Mouse (Mus musculus): ENCODE measurements around the gene Gata2. TPM values are rescaled to one million over a fixed set of nuclear protein-coding genes. Genes with fewer than 3 reads are reported as not detected.
A peak's percentile ranks its signal among the peaks of the same experiment; 100 is the strongest.
"Not testable (repeated sequence)": the region's sequence is repeated elsewhere in the genome, so short reads cannot be mapped to it uniquely, and the experiment has no call there.

Gata2 gene
- 5.5 TPM in 2 replicates for polyA plus RNA-seq (2015; fragmentation: Nextera tagmentation; extraction: Ambion mirVana)

DNA sequence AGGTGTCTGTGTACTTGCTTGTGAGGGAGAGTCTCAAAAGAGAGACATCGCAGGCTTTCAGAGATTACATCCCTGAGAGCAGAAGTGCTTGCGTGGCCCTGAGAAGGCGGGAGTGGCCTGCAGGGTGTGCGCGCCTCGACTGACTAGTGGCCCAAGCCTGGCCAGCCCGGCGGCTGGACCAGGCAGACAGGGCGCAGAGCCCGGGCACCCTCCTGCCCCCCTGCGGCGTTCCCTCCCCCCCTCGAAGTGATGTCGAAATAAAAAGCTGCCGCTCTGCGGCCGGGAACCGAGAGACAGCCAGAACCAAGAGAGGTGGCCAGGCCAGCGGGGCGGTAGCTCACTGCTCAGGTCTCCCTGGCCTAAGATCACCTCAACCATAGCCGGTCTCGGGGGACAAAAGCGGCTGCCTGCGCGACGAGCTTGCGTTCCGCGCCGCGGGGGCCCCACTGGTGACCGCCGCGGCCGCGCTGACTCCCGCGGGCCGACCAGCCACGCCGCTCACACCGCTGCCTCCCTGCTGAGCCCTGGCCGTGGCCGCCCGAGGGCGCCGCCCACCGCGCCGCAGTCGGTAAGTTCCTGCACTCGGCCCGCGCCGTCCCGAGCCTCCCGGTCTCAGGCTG lies at the start of gene Gata2:
Gata2 (plus strand) TSS at position 459 of the 620 bp plus-strand sequence.
- H3K27ac ChIP-seq (ENCODE audit: low read length): no peak within 1 kb of the TSS
- peak within 1 kb of the TSS; percentile 55 for H3K4me2 ChIP-seq (ENCODE audit: low read depth, low read length)
- ATAC-seq (ENCODE audit: insufficient read depth, low FRiP score): no peak
- H3K27me3 ChIP-seq (ENCODE audit: control insufficient read depth, insufficient read depth, low read length): peaks cover 99% of the 10 kb centered on the region
- H3K9me3 ChIP-seq (replicated peaks; ENCODE audit: control insufficient read depth, low read length): no peaks in the 10 kb centered on the region
- H3K4me3 ChIP-seq (replicated peaks; ENCODE audit: low read length): peak within 1 kb of the TSS; percentile 37
- H3K9ac ChIP-seq (ENCODE audit: low read length): peak within 1 kb of the TSS; percentile 49
- peaks cover 38% of the 10 kb centered on the region for H3K4me1 ChIP-seq (ENCODE audit: control insufficient read depth, insufficient read depth, low read length)
- WGBS: 1% methylated on average over 57 of the region's 57 CpGs
- H3K36me3 ChIP-seq (ENCODE audit: control insufficient read depth, insufficient read depth, low read length): no peaks in the 10 kb centered on the region

DNA sequence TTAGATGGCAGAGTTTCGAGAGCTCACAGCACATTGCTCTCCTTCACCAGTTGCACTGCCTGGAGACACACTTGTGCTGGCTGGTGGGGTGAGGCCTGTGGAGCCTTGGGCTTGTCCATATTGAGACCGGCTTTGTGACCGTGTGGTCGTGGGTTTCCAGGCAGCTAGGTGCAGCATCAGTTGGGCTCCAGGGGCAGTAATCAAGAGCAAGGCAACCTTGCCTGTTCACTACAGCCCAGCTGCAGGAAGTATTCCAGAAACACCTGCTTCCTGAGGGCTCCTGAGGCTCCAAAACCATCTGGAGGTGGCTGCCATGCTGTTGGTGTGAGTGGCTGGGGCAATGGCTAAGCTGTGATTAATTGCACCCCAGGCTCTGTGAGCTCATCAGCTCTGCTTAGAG lies 47.9 kb upstream of the Gata2 start:
- H3K27ac ChIP-seq (ENCODE audit: low read length): no peak overlapping the region
- no peaks in the 10 kb centered on the region for H3K36me3 ChIP-seq (ENCODE audit: control insufficient read depth, insufficient read depth, low read length)
- no peak overlapping the region for H3K4me2 ChIP-seq (ENCODE audit: low read depth, low read length)
- 0 out of 2 replicates have a peak, but pooled peaks have one; percentile 25 for ATAC-seq (ENCODE audit: insufficient read depth, low FRiP score)
- H3K9ac ChIP-seq (ENCODE audit: low read length): no peak overlapping the region
- 70% methylated on average over 4 of the region's 4 CpGs for WGBS
- H3K4me3 ChIP-seq (replicated peaks; ENCODE audit: low read length): no peak overlapping the region
- H3K27me3 ChIP-seq (ENCODE audit: control insufficient read depth, insufficient read depth, low read length): no peaks in the 10 kb centered on the region
- H3K4me1 ChIP-seq (ENCODE audit: control insufficient read depth, insufficient read depth, low read length): no peaks in the 10 kb centered on the region
- H3K9me3 ChIP-seq (replicated peaks; ENCODE audit: control insufficient read depth, low read length): no peaks in the 10 kb centered on the region

DNA sequence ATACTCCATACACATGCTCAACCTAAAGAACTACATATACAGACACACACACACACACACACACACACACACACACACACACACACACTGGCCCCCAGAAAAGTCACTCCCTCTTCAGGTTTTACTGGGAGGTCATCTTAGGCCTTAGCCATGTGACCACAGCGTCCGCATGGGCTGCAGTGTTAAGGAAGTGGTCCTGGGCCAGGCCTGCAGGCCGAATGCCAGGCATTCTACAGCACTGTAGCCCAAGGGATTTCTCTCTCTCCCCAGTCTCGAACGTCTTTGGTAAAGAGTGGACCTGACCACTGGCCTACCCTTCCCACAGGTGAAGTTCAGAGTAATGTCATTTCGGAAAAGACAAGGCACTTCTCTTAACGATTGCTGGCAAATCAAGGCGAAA lies 47.1 kb upstream of the Gata2 start:
- no peak for ATAC-seq (ENCODE audit: insufficient read depth, low FRiP score)

GRCm38 (mm10) chr6:88147411-88148003 lies 46.2 kb upstream of the Gata2 start:
- H3K4me1 ChIP-seq (ENCODE audit: control insufficient read depth, insufficient read depth, low read length): no peaks in the 10 kb centered on the region
- no peak overlapping the region for H3K4me3 ChIP-seq (replicated peaks; ENCODE audit: low read length)
- H3K4me2 ChIP-seq (ENCODE audit: low read depth, low read length): no peak overlapping the region
- peak; percentile 11; the same call in 1 of the 2 replicates for ATAC-seq (ENCODE audit: insufficient read depth, low FRiP score)
- H3K36me3 ChIP-seq (ENCODE audit: control insufficient read depth, insufficient read depth, low read length): no peaks in the 10 kb centered on the region
- no peak overlapping the region for H3K27ac ChIP-seq (ENCODE audit: low read length)
- no peak overlapping the region for H3K9ac ChIP-seq (ENCODE audit: low read length)
- 59% methylated on average over 16 of the region's 16 CpGs for WGBS
- H3K27me3 ChIP-seq (ENCODE audit: control insufficient read depth, insufficient read depth, low read length): no peaks in the 10 kb centered on the region
- no peaks in the 10 kb centered on the region for H3K9me3 ChIP-seq (replicated peaks; ENCODE audit: control insufficient read depth, low read length)

More for the DNA sequence above, 47.1 kb upstream of the Gata2 start:
- WGBS: 69% methylated on average over 8 of the region's 8 CpGs
- H3K36me3 ChIP-seq (ENCODE audit: control insufficient read depth, insufficient read depth, low read length): no peaks in the 10 kb centered on the region
- no peaks in the 10 kb centered on the region for H3K27me3 ChIP-seq (ENCODE audit: control insufficient read depth, insufficient read depth, low read length)
- H3K27ac ChIP-seq (ENCODE audit: low read length): no peak overlapping the region
- H3K9me3 ChIP-seq (replicated peaks; ENCODE audit: control insufficient read depth, low read length): no peaks in the 10 kb centered on the region
- H3K4me2 ChIP-seq (ENCODE audit: low read depth, low read length): no peak overlapping the region
- no peak overlapping the region for H3K9ac ChIP-seq (ENCODE audit: low read length)
- no peak overlapping the region for H3K4me3 ChIP-seq (replicated peaks; ENCODE audit: low read length)
- no peaks in the 10 kb centered on the region for H3K4me1 ChIP-seq (ENCODE audit: control insufficient read depth, insufficient read depth, low read length)

GRCm38 (mm10) chr6:88151335-88151734 lies 42.4 kb upstream of the Gata2 start:
- 66% methylated on average over 4 of the region's 4 CpGs for WGBS
- Histone ChIP-seq H3K9me3 (replicated peaks; ENCODE audit: control insufficient read depth, low read length) (no peaks in the 10 kb centered on the region), H3K27me3 (ENCODE audit: control insufficient read depth, insufficient read depth, low read length) (no peaks in the 10 kb centered on the region), H3K4me1 (ENCODE audit: control insufficient read depth, insufficient read depth, low read length) (no peaks in the 10 kb centered on the region), H3K4me3 (replicated peaks; ENCODE audit: low read length) (no peak overlapping the region), H3K36me3 (ENCODE audit: control insufficient read depth, insufficient read depth, low read length) (no peaks in the 10 kb centered on the region), H3K27ac (ENCODE audit: low read length) (no peak overlapping the region), H3K4me2 (ENCODE audit: low read depth, low read length) (no peak overlapping the region), H3K9ac (ENCODE audit: low read length) (no peak overlapping the region)
- ATAC-seq (ENCODE audit: insufficient read depth, low FRiP score): no peak

DNA sequence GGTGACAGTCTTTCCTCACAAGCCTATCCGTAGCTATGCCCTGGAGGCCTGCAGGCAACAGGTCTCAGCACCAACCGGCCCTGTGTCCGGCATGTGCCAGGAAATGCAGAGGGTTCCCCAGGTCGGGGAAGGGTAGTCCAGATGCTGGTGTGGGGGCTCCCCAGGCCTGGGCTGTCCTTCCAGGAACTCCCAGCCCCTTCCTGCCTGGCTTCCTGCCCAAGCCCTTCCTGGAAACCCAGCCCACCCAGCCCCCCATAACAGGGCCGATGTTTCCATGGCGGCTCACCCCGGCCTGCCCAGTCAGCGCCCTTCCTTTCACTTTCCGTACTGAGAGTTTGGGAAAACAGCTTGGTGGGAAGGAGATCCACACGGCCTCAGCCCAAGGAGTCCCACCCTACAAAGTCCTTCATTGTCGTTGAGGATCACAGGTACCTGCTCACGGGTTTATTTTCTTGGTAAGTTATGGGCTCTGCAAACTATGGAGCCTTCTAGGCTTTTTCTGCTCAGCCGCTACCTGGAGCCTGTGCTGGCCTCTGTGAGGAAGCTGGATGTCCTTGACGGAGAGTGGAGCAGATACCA lies 41.5 kb upstream of the Gata2 start:
- no peak overlapping the region; the same call in 1 of the 2 replicates for H3K27ac ChIP-seq (ENCODE audit: low read length)
- no peaks in the 10 kb centered on the region for H3K4me1 ChIP-seq (ENCODE audit: control insufficient read depth, insufficient read depth, low read length)
- H3K4me3 ChIP-seq (replicated peaks; ENCODE audit: low read length): no peak overlapping the region
- no peak overlapping the region; the same call in 1 of the 2 replicates for H3K9ac ChIP-seq (ENCODE audit: low read length)
- H3K4me2 ChIP-seq (ENCODE audit: low read depth, low read length): no peak overlapping the region
- no peaks in the 10 kb centered on the region for H3K36me3 ChIP-seq (ENCODE audit: control insufficient read depth, insufficient read depth, low read length)
- peak; percentile 58; the same call in 1 of the 2 replicates for ATAC-seq (ENCODE audit: insufficient read depth, low FRiP score)
- no peaks in the 10 kb centered on the region for H3K27me3 ChIP-seq (ENCODE audit: control insufficient read depth, insufficient read depth, low read length)
- WGBS: 70% methylated on average over 14 of the region's 14 CpGs
- H3K9me3 ChIP-seq (replicated peaks; ENCODE audit: control insufficient read depth, low read length): no peaks in the 10 kb centered on the region

- Histone ChIP-seq H3K4me3 (replicated peaks; ENCODE audit: low read length) (no peak overlapping the region), H3K9me3 (replicated peaks; ENCODE audit: control insufficient read depth, low read length) (no peaks in the 10 kb centered on the region), H3K4me1 (ENCODE audit: control insufficient read depth, insufficient read depth, low read length) (no peaks in the 10 kb centered on the region), H3K9ac (ENCODE audit: low read length) (no peak overlapping the region), H3K27ac (ENCODE audit: low read length) (no peak overlapping the region), H3K4me2 (ENCODE audit: low read depth, low read length) (no peak overlapping the region), H3K27me3 (ENCODE audit: control insufficient read depth, insufficient read depth, low read length) (no peaks in the 10 kb centered on the region), H3K36me3 (ENCODE audit: control insufficient read depth, insufficient read depth, low read length) (no peaks in the 10 kb centered on the region)
- no peak for ATAC-seq (ENCODE audit: insufficient read depth, low FRiP score)
- 70% methylated on average over 6 of the region's 6 CpGs for WGBS
These were observed 40.7 kb upstream of the Gata2 start for GRCm38 (mm10) chr6:88152979-88153378.

DNA sequence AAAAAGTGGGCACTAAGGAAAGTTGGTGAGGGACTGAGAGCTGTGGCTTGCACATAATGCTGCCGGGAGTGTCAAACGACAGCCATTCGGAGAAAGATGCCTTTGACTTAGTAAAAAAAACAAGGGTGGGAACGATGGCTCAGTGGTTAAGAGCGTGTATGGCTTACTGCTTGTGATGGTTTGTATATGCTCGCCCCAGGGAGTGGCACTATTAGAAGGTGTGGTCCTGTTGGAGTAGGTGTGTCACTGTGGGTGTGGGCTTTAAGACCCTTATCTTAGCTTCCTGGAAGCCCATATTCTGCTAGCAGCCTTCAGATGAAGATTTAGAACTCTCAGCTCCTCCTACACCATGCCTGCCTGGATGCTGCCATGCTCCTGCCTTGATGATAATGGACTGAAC lies 38.1 kb upstream of the Gata2 start:
- H3K9ac ChIP-seq (ENCODE audit: low read length); H3K9me3 ChIP-seq (replicated peaks; ENCODE audit: control insufficient read depth, low read length); H3K36me3 ChIP-seq (ENCODE audit: control insufficient read depth, insufficient read depth, low read length); H3K4me2 ChIP-seq (ENCODE audit: low read depth, low read length); H3K27me3 ChIP-seq (ENCODE audit: control insufficient read depth, insufficient read depth, low read length); H3K4me1 ChIP-seq (ENCODE audit: control insufficient read depth, insufficient read depth, low read length); H3K4me3 ChIP-seq (replicated peaks; ENCODE audit: low read length); ATAC-seq (ENCODE audit: insufficient read depth, low FRiP score); H3K27ac ChIP-seq (ENCODE audit: low read length): not testable (repeated sequence)
- WGBS: 85% methylated on average over 6 of the region's 6 CpGs

GRCm38 (mm10) chr6:88158790-88159189 lies 34.9 kb upstream of the Gata2 start:
- ATAC-seq (ENCODE audit: insufficient read depth, low FRiP score): no peak
- Histone ChIP-seq H3K4me3 (replicated peaks; ENCODE audit: low read length) (no peak overlapping the region), H3K4me2 (ENCODE audit: low read depth, low read length) (no peak overlapping the region), H3K9ac (ENCODE audit: low read length) (no peak overlapping the region), H3K4me1 (ENCODE audit: control insufficient read depth, insufficient read depth, low read length) (no peaks in the 10 kb centered on the region), H3K27ac (ENCODE audit: low read length) (no peak overlapping the region), H3K27me3 (ENCODE audit: control insufficient read depth, insufficient read depth, low read length) (no peaks in the 10 kb centered on the region), H3K36me3 (ENCODE audit: control insufficient read depth, insufficient read depth, low read length) (no peaks in the 10 kb centered on the region), H3K9me3 (replicated peaks; ENCODE audit: control insufficient read depth, low read length) (no peaks in the 10 kb centered on the region)
- WGBS: 79% methylated on average over 5 of the region's 5 CpGs

Data from stomach, embryonic 16.5 days (tissue).